In the genomic region with DNA sequence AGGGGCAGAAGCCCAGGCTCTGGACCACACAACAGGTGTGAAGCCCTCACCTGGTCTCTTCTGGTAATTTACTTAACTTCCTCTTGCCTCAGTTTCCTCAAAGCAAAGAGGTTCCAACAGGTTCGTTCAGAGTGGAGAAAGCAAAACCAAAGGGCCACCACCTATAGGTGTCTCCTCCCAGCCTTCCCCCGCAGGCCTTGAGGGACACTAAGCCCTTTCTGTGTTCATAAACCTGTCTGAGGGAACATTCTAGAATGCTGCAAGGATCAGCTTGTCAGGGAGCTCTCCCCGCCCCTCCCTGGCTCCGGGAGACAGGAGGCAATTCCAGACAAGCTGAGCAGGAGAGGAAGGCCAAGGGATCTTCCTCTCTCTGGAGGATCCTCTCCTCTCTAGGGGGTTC, we compare ENCODE assay signal across 51 mouse cellular contexts. TPM values are rescaled to one million over a fixed set of nuclear protein-coding genes. Genes with fewer than 3 reads are reported as not detected.
"Had no signal": no experiment of that assay in that cellular context is flagged by ENCODE, and none has a peak within 500 bp of the region (broad histone marks: within the 10 kb centered on the region; RNA-seq: fewer than 3 reads in every experiment).

A gene (plus strand): TSS at position 301 of the 400 bp plus-strand sequence.

- H3K27me3 ChIP-seq: heart, embryonic 12.5 days; heart, embryonic 13.5 days; heart, embryonic 15.5 days; hindbrain, embryonic 12.5 days; hindbrain, embryonic 13.5 days; hindbrain, embryonic 15.5 days; intestine, embryonic 15.5 days; kidney, embryonic 15.5 days had no signal

- H3K9me3 ChIP-seq: heart, embryonic 10.5 days; heart, embryonic 13.5 days; heart, embryonic 15.5 days; hindbrain, embryonic 10.5 days; hindbrain, embryonic 13.5 days; hindbrain, embryonic 15.5 days; intestine, embryonic 15.5 days; kidney, embryonic 15.5 days had no signal

- ATAC-seq: hindbrain, embryonic 16.5 days; hindbrain, postnatal 0 days; inflammation-experienced regulatory T-cells, adult 6 months; intestine, embryonic 15.5 days; intestine, embryonic 16.5 days; intestine, postnatal 0 days had no signal

- H3K9ac ChIP-seq: heart, embryonic 12.5 days; heart, embryonic 13.5 days; heart, embryonic 15.5 days; hindbrain, embryonic 12.5 days; hindbrain, embryonic 13.5 days; hindbrain, embryonic 14.5 days; hindbrain, embryonic 15.5 days; intestine, embryonic 15.5 days; kidney, embryonic 15.5 days had no signal

- H3K4me2 ChIP-seq: heart, embryonic 11.5 days; heart, embryonic 12.5 days; heart, embryonic 13.5 days; heart, embryonic 15.5 days; hindbrain, embryonic 12.5 days; hindbrain, embryonic 13.5 days; hindbrain, embryonic 14.5 days; hindbrain, embryonic 15.5 days; intestine, embryonic 15.5 days; kidney, embryonic 15.5 days had no signal

- H3K27ac ChIP-seq: heart, embryonic 10.5 days; heart, embryonic 13.5 days; heart, embryonic 15.5 days; hindbrain, embryonic 10.5 days; hindbrain, embryonic 12.5 days; hindbrain, embryonic 13.5 days; hindbrain, embryonic 14.5 days; hindbrain, embryonic 15.5 days; hindbrain, postnatal 0 days; intestine, embryonic 15.5 days; kidney, embryonic 15.5 days; kidney, postnatal 0 days; layer of hippocampus, adult 2 months had no signal

- H3K36me3 ChIP-seq: heart, embryonic 10.5 days; heart, embryonic 12.5 days; heart, embryonic 13.5 days; heart, embryonic 15.5 days; hindbrain, embryonic 10.5 days; hindbrain, embryonic 12.5 days; hindbrain, embryonic 13.5 days; hindbrain, embryonic 15.5 days; intestine, embryonic 15.5 days; kidney, embryonic 15.5 days had no signal

- H3K4me3 ChIP-seq: heart, embryonic 10.5 days; heart, embryonic 12.5 days; heart, embryonic 13.5 days; heart, embryonic 15.5 days; hindbrain, embryonic 10.5 days; hindbrain, embryonic 12.5 days; hindbrain, embryonic 13.5 days; hindbrain, embryonic 15.5 days; intestine, embryonic 15.5 days; kidney, embryonic 15.5 days; layer of hippocampus, adult 2 months had no signal

- DNase-seq: heart, postnatal 10 days; heart, postnatal 14 days; heart, postnatal 36 days; heart, postnatal 4 days; kidney, adult 11 months; kidney, adult 18-20 months; kidney, adult 2 months; kidney, adult 8-10 months; kidney, adult 9 months; kidney, postnatal 10 days; kidney, postnatal 14 days; kidney, postnatal 25 days; kidney, postnatal 36 days; kidney, postnatal 4 days; layer of hippocampus, adult 9-11 months; layer of hippocampus, postnatal 36 days had no signal

- H3K4me1 ChIP-seq: heart, embryonic 10.5 days; heart, embryonic 12.5 days; heart, embryonic 13.5 days; heart, embryonic 15.5 days; hindbrain, embryonic 10.5 days; hindbrain, embryonic 12.5 days; hindbrain, embryonic 13.5 days; hindbrain, embryonic 15.5 days; intestine, embryonic 15.5 days; kidney, embryonic 15.5 days had no signal

RNA-seq across cellular contexts. Expression of the gene that starts here (rescaled TPM):
- total RNA-seq: heart, adult 8-10 months; heart, postnatal 10 days; heart, postnatal 14 days; heart, postnatal 25 days; heart, postnatal 36 days; heart, postnatal 4 days; hematopoietic stem cell, adult 5-6 weeks; hindbrain, postnatal 0 days; layer of hippocampus, adult 18-20 months; layer of hippocampus, adult 2 months; layer of hippocampus, adult 8-10 months; layer of hippocampus, postnatal 10 days; layer of hippocampus, postnatal 14 days; layer of hippocampus, postnatal 25 days; layer of hippocampus, postnatal 36 days had no signal
- polyA plus RNA-seq: heart, embryonic 10.5 days; heart, embryonic 11.5 days; heart, embryonic 12.5 days; heart, embryonic 13.5 days; heart, embryonic 14.5 days; heart, embryonic 15.5 days; heart, embryonic 16.5 days; heart, postnatal 0 days; hindbrain, embryonic 10.5 days; hindbrain, embryonic 11.5 days; hindbrain, embryonic 12.5 days; hindbrain, embryonic 13.5 days; hindbrain, embryonic 14.5 days; hindbrain, embryonic 15.5 days; hindbrain, embryonic 16.5 days; hindbrain, postnatal 0 days; inflammation-experienced regulatory T-cells, adult 6 months; intestine, embryonic 14.5 days; intestine, embryonic 15.5 days; intestine, embryonic 16.5 days; intestine, postnatal 0 days; kidney, adult 2 months; kidney, embryonic 14.5 days; kidney, embryonic 15.5 days; kidney, embryonic 16.5 days; kidney, postnatal 0 days; large intestine, adult 2 months had no signal
